Mouse (Mus musculus): Measurements from ENCODE around the gene Hspbap1. TPM values are rescaled to one million over a fixed set of nuclear protein-coding genes. Genes with fewer than 3 reads are reported as not detected.

Gene Hspbap1
- polyA plus RNA-seq, 1 experiment from 2014 or later: 6.9 TPM

GRCm38 (mm10) chr16:35742251-35742937 lies 27.8 kb upstream of the Hspbap1 start:
- H3K4me2 ChIP-seq: no peak overlapping the region
- ATAC-seq (replicated peaks; ENCODE audit: insufficient number of reproducible peaks, insufficient read depth, low FRiP score, low read depth): no peak

GRCm38 (mm10) chr16:35747417-35748236 lies 22.5 kb upstream of the Hspbap1 start:
- H3K4me3 ChIP-seq: no peak overlapping the region
- ATAC-seq (replicated peaks; ENCODE audit: insufficient number of reproducible peaks, insufficient read depth, low FRiP score, low read depth): no peak
- H3K36me3 ChIP-seq: no peaks in the 10 kb centered on the region
- 81% methylated on average over 9 of the region's 9 CpGs for WGBS
- no peaks in the 10 kb centered on the region for H3K4me1 ChIP-seq (replicated peaks)
- H3K27me3 ChIP-seq: no peaks in the 10 kb centered on the region
- H3K9ac ChIP-seq: no peak overlapping the region
- H3K9me3 ChIP-seq (replicated peaks): no peaks in the 10 kb centered on the region
- H3K27ac ChIP-seq: no peak overlapping the region
- no peak overlapping the region for H3K4me2 ChIP-seq

More at GRCm38 (mm10) chr16:35742251-35742937, 27.8 kb upstream of the Hspbap1 start:
- Histone ChIP-seq H3K4me3 (no peak overlapping the region), H3K27ac (no peak overlapping the region), H3K4me1 (replicated peaks) (peaks cover 26% of the 10 kb centered on the region), H3K9ac (no peak overlapping the region), H3K36me3 (no peaks in the 10 kb centered on the region), H3K27me3 (no peaks in the 10 kb centered on the region), H3K9me3 (replicated peaks) (no peaks in the 10 kb centered on the region)
- 78% methylated on average over 12 of the region's 12 CpGs for WGBS

GRCm38 (mm10) chr16:35748237-35748603 lies 22.0 kb upstream of the Hspbap1 start:
- no peak overlapping the region for H3K9ac ChIP-seq
- no peaks in the 10 kb centered on the region for H3K9me3 ChIP-seq (replicated peaks)
- no peaks in the 10 kb centered on the region for H3K4me1 ChIP-seq (replicated peaks)
- no peaks in the 10 kb centered on the region for H3K27me3 ChIP-seq
- 82% methylated on average over 7 of the region's 7 CpGs for WGBS
- H3K36me3 ChIP-seq: no peaks in the 10 kb centered on the region
- H3K4me3 ChIP-seq: no peak overlapping the region
- no peak for ATAC-seq (replicated peaks; ENCODE audit: insufficient number of reproducible peaks, insufficient read depth, low FRiP score, low read depth)
- H3K27ac ChIP-seq: no peak overlapping the region
- H3K4me2 ChIP-seq: no peak overlapping the region

- no peak for ATAC-seq (replicated peaks; ENCODE audit: insufficient number of reproducible peaks, insufficient read depth, low FRiP score, low read depth)
- Histone ChIP-seq H3K4me3 (no peak overlapping the region), H3K4me1 (replicated peaks) (no peaks in the 10 kb centered on the region), H3K27me3 (no peaks in the 10 kb centered on the region), H3K9me3 (replicated peaks) (no peaks in the 10 kb centered on the region), H3K36me3 (no peaks in the 10 kb centered on the region), H3K9ac (no peak overlapping the region), H3K27ac (no peak overlapping the region), H3K4me2 (no peak overlapping the region)
- 77% methylated on average over 7 of the region's 7 CpGs for WGBS
Measured at GRCm38 (mm10) chr16:35749385-35749784, 20.8 kb upstream of the Hspbap1 start.

- H3K36me3 ChIP-seq: no peaks in the 10 kb centered on the region
- H3K9me3 ChIP-seq (replicated peaks): no peaks in the 10 kb centered on the region
- 0 out of 2 replicates have a peak, but pooled peaks cover 2% of the 10 kb centered on the region for H3K4me1 ChIP-seq (replicated peaks)
Measured at GRCm38 (mm10) chr16:35751841-35752240, 18.3 kb upstream of the Hspbap1 start.

GRCm38 (mm10) chr16:35753926-35754325 lies 16.2 kb upstream of the Hspbap1 start:
- 0 out of 2 replicates have a peak, but pooled peaks cover 2% of the 10 kb centered on the region for H3K4me1 ChIP-seq (replicated peaks)
- H3K9ac ChIP-seq: no peak overlapping the region
- H3K27ac ChIP-seq: no peak overlapping the region
- H3K27me3 ChIP-seq: no peaks in the 10 kb centered on the region
- no peaks in the 10 kb centered on the region for H3K9me3 ChIP-seq (replicated peaks)
- no peaks in the 10 kb centered on the region for H3K36me3 ChIP-seq
- WGBS: 85% methylated on average over 5 of the region's 5 CpGs
- H3K4me3 ChIP-seq: no peak overlapping the region
- H3K4me2 ChIP-seq: no peak overlapping the region
- no peak for ATAC-seq (replicated peaks; ENCODE audit: insufficient number of reproducible peaks, insufficient read depth, low FRiP score, low read depth)

More at GRCm38 (mm10) chr16:35751841-35752240, 18.3 kb upstream of the Hspbap1 start:
- no peak overlapping the region for H3K9ac ChIP-seq
- no peak overlapping the region for H3K4me3 ChIP-seq
- H3K27ac ChIP-seq: no peak overlapping the region
- 87% methylated on average over 4 of the region's 4 CpGs for WGBS
- no peak for ATAC-seq (replicated peaks; ENCODE audit: insufficient number of reproducible peaks, insufficient read depth, low FRiP score, low read depth)
- H3K4me2 ChIP-seq: no peak overlapping the region
- H3K27me3 ChIP-seq: no peaks in the 10 kb centered on the region

GRCm38 (mm10) chr16:35755502-35756334 lies 14.5 kb upstream of the Hspbap1 start:
- 66% methylated on average over 6 of the region's 6 CpGs for WGBS
- Histone ChIP-seq H3K9ac (no peak overlapping the region), H3K4me2 (no peak overlapping the region), H3K27ac (no peak overlapping the region), H3K4me1 (replicated peaks) (0 out of 2 replicates have a peak, but pooled peaks cover 2% of the 10 kb centered on the region), H3K36me3 (no peaks in the 10 kb centered on the region), H3K4me3 (no peak overlapping the region), H3K9me3 (replicated peaks) (no peaks in the 10 kb centered on the region), H3K27me3 (no peaks in the 10 kb centered on the region)
- ATAC-seq (replicated peaks; ENCODE audit: insufficient number of reproducible peaks, insufficient read depth, low FRiP score, low read depth): no peak

GRCm38 (mm10) chr16:35756697-35757096 lies 13.5 kb upstream of the Hspbap1 start:
- Histone ChIP-seq H3K4me3 (no peak overlapping the region), H3K4me2 (no peak overlapping the region), H3K27ac (no peak overlapping the region), H3K27me3 (no peaks in the 10 kb centered on the region), H3K36me3 (no peaks in the 10 kb centered on the region), H3K9me3 (replicated peaks) (no peaks in the 10 kb centered on the region), H3K9ac (no peak overlapping the region), H3K4me1 (replicated peaks) (0 out of 2 replicates have a peak, but pooled peaks cover 2% of the 10 kb centered on the region)
- ATAC-seq (replicated peaks; ENCODE audit: insufficient number of reproducible peaks, insufficient read depth, low FRiP score, low read depth): no peak
- WGBS: 84% methylated on average over 9 of the region's 9 CpGs

- Histone ChIP-seq H3K9me3 (replicated peaks) (no peaks in the 10 kb centered on the region), H3K9ac (no peak overlapping the region), H3K27ac (no peak overlapping the region), H3K4me3 (no peak overlapping the region), H3K36me3 (no peaks in the 10 kb centered on the region), H3K4me2 (no peak overlapping the region), H3K27me3 (no peaks in the 10 kb centered on the region), H3K4me1 (replicated peaks) (peaks cover 7% of the 10 kb centered on the region)
- 80% methylated on average over 5 of the region's 5 CpGs for WGBS
- ATAC-seq (replicated peaks; ENCODE audit: insufficient number of reproducible peaks, insufficient read depth, low FRiP score, low read depth): no peak
Measured at GRCm38 (mm10) chr16:35759401-35759800, 10.8 kb upstream of the Hspbap1 start.

- Histone ChIP-seq H3K9me3 (replicated peaks) (no peaks in the 10 kb centered on the region), H3K4me3 (no peak overlapping the region), H3K27ac (peak overlapping the region; percentile 25; the same call in 1 of the 2 replicates), H3K9ac (no peak overlapping the region), H3K36me3 (no peaks in the 10 kb centered on the region), H3K4me2 (no peak overlapping the region; the same call in 1 of the 2 replicates), H3K4me1 (replicated peaks) (peaks cover 16% of the 10 kb centered on the region), H3K27me3 (no peaks in the 10 kb centered on the region)
- WGBS: 23% methylated on average over 11 of the region's 11 CpGs
- no peak for ATAC-seq (replicated peaks; ENCODE audit: insufficient number of reproducible peaks, insufficient read depth, low FRiP score, low read depth)
Measured at GRCm38 (mm10) chr16:35763590-35764296, 6.4 kb upstream of the Hspbap1 start.

Measured in heart, embryonic 15.5 days (tissue).